Mouse (Mus musculus) heart, postnatal 10 days (tissue): ENCODE results near the gene Clstn2. TPM values are rescaled to one million over a fixed set of nuclear protein-coding genes. Genes with fewer than 3 reads are reported as not detected.

Experiments used
- DNase-seq, 2 experiments: peaks; one replicate each; pipeline ENCODE4 v3.0.0; 2021
- intact Hi-C: fragments of 180-260 bp; cut with DNase I; formaldehyde crosslinking; loops from one replicate; pipeline ENCODE4 v1.15.1; 2025
- total RNA-seq, 2 experiments: library from RNA; stranded (reverse); gene quantifications; 2 replicates each; pipeline ENCODE4 v1.2.3; 2021

Clstn2 gene
- total RNA-seq, 2 experiments from 2014 or later: 2.5 TPM

- DNase-seq: no peak
- intact Hi-C loops: no loop called here
Measured at GRCm38 (mm10) chr9:97788151-97788670, 244.8 kb downstream of the Clstn2 start.

GRCm38 (mm10) chr9:97780032-97780616, 252.9 kb downstream of the Clstn2 start:
- intact Hi-C loops: no loop called here
- DNase-seq: no peak

GRCm38 (mm10) chr9:97775770-97776169, 257.2 kb downstream of the Clstn2 start:
- intact Hi-C loops: no loop called here
- no peak for DNase-seq

DNA sequence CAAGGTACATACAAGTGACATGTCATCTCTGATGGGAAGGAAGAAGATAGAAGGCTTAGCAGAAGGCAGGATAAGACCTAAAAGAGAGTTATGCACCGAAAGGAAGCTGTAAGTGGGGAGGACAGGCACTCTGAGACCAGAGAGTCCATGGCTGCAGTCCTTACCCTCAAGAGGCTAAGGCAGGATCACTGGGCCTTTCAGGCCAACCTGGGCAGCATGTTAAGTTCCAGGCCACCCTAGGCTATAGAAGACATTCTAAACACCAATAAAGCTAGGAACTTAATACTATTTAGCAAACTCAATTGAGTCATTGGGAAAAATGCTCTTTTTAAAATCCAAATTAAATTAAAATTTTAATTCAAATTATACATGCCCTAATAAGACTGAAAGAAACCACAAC, 258.0 kb downstream of the Clstn2 start:
- no peak for DNase-seq
- intact Hi-C loops: no loop called here

DNA sequence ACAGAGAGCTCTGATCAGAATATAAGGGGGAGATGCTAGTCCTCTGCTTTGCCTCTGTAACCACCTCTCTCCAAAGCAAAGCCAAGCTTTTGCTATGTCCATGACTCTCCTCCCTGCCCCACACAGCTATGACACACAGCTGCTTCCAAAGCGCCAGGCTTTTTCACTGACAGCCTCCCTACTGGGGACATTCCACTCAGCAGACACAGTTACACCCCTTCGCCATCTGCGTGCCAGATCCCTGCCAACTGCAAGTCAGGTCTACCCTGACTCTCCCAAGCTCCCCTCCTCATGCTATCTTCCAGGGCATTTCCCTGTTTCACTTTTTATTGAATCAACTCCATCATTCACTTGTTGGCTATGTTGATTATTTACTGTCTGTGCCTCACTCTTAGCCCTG, 259.1 kb downstream of the Clstn2 start:
- intact Hi-C loops: no loop called here
- DNase-seq: no peak

DNA sequence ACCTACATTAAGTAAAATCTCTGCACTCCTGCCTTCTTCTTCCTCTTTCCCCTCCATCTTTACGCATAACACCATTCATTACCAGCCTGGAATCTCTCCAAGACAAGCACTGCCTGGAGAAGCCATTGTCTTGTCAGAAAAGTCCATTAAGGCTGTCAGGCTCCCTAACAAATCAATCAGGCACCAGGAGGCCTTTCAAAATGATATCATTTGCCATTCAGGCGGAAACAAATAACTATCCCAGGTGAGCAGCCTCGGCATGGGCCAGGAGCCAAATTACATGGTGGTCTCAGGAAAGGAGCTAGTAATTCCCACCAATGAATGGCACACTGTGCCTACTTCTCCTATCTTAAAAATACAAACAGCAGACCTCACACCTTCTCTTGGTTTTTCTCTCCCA, 260.6 kb downstream of the Clstn2 start:
- intact Hi-C loops: no loop called here
- DNase-seq: no peak

GRCm38 (mm10) chr9:97769331-97769730, 263.6 kb downstream of the Clstn2 start:
- intact Hi-C loops: no loop called here
- no peak for DNase-seq

- DNase-seq: no peak
- intact Hi-C loops: no loop called here
Measured at GRCm38 (mm10) chr9:97765251-97765767, 267.7 kb downstream of the Clstn2 start.

- intact Hi-C loops: no loop called here
- no peak for DNase-seq
Measured at GRCm38 (mm10) chr9:97763048-97763447, 269.9 kb downstream of the Clstn2 start.

GRCm38 (mm10) chr9:97755599-97756270, 277.2 kb downstream of the Clstn2 start:
- intact Hi-C loops: no loop called here

DNA sequence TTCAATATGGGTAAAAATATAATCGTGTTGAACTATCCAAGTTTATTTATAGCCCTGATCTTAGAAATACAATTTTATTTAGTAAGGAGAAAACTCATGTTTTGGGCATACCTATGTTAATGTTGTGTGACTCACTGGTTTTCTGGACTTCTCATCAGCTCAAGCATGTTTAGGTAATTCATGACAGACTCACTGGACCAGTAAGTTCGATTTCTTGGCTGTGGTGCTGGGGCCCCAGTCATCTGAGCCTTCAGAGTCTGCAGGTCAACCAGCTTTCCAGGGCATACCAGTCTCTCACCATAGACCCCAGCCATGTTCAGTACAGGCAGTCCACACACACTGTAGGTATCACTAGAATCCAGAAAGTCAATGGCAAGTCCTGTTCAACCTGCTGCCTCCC, 279.3 kb downstream of the Clstn2 start:
- DNase-seq: no peak
- intact Hi-C loops: no loop called here

More at GRCm38 (mm10) chr9:97755599-97756270, 277.2 kb downstream of the Clstn2 start:
- DNase-seq: no peak

- no peak for DNase-seq
- intact Hi-C loops: no loop called here
Measured at GRCm38 (mm10) chr9:97746574-97746973, 286.4 kb downstream of the Clstn2 start.

DNA sequence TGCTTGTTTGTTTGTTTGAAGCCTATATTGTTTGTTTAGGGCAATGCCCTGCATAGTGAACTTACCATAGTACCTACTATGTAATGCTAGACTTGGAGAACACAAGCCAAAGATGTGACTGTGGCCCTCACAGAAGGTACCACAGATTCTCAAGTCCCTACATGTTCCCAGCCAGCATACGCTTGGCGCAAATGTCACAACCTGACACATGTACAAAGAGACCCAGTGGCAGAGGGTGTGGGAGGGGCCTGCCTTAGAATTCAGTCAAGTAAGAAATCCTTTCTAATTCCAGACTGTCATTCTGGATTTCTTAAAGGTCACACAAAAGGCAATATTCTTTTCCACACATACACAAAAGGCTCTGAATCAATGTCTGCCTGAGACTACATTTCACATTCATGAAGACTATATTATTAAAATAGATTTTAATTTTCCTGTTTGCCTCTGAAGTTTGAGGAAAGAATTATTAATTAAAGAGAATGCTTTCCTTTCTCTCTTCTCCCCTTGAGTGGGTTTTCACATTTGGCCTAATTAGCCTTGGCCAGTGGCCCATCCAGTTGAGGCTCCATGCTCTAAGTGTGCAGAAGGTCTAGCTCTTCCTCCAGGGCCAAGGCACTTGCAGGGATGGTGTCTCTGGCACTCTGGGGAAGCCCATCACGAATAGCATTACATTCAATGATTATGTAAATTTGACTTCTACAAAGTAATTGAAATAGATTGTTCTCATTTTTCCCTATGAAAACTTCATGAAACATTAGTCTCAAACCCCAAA, 305.1 kb downstream of the Clstn2 start:
- intact Hi-C loops: no loop called here
- no peak for DNase-seq

DNA sequence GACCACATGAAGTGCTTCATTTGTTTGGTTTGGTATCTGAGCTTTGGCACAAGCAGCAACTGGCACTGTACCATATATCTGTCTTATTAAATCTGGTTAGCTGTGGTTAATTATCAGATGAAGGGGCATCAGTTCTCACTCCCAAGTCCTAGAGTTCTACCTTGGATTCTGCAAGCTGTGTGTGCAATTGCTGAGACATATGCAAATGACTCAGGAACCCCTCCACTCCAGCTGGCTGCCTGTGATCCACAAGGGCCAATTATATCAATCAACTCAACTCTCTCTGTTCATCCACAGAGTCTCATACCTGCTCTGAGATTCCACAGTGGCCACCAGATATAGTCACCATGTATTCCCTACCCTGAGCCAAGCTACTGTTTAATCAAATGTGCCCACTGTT, 315.3 kb downstream of the Clstn2 start:
- intact Hi-C loops: no loop called here
- no peak for DNase-seq

- no peak for DNase-seq
- intact Hi-C loops: no loop called here
Measured at GRCm38 (mm10) chr9:97717005-97717404, 316.0 kb downstream of the Clstn2 start.

DNA sequence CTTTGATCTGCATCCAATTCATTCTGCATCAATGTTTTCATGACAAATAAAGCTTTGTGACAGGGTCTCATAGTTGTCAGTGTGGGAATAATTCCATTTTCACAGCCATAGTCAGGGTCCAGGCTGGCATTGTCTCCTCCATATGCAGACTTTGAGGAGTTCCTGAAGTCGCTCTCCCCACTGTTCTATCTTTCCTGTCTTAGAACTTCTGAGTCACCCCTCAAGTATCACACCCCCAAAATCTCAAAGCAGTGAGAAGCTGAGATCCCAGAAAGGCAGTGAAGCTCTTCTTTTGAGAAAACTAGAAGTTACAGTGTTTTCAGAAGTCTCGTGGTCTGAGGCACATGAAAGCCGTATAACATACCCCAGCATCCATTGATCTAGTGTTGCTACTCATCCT, 320.1 kb downstream of the Clstn2 start:
- intact Hi-C loops: no loop called here
- DNase-seq: no peak

- no peak for DNase-seq
- intact Hi-C loops: no loop called here
Measured at GRCm38 (mm10) chr9:97703901-97704503, 329.0 kb downstream of the Clstn2 start.

GRCm38 (mm10) chr9:97702989-97703388, 330.0 kb downstream of the Clstn2 start:
- peak; percentile 55 to 57 for DNase-seq
- intact Hi-C loops: no loop called here

GRCm38 (mm10) chr9:97699983-97700382, 333.0 kb downstream of the Clstn2 start:
- DNase-seq: no peak
- intact Hi-C loops: no loop called here

DNA sequence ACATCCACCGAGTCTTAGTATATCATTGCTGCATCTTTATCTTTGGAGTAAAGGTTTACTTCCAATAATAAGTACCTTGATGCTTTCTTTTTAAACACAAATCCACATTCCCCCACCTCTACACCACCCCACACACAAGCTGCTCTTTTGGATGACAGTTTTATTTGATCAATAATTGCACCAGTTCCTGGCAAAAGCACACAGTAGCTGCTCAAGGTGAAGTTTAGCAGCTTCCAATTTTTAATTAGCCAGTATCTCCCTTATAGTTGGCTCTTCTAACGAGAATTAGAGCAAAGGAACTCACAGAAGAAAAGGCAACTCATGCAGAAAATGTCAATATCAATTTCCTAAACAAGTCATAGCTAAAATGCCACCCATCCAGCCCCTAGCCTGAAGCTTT, 334.0 kb downstream of the Clstn2 start:
- intact Hi-C loops: no loop called here
- DNase-seq: no peak

DNA sequence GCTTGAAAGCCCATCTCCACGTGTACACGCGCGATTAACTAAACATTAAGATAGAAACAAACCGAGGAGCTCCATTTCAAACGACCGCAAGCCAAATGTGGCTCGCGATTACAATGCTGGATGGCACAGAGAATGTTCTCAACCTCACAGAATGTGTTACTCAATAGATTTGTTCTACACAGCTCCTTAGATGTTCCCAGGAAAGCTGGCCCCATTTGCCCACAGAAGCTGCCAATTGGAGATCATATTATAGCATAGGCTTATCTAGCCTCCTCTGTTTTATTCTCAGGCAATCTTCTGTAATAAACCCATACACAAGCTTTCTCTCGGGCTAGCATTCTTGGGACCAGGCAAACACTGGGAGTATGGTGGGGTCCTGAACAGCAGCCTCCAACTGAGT, 334.9 kb downstream of the Clstn2 start:
- DNase-seq: no peak
- intact Hi-C loops: no loop called here
